Mouse (Mus musculus): ENCODE results near the gene Socs3. TPM values are rescaled to one million over a fixed set of nuclear protein-coding genes. Genes with fewer than 3 reads are reported as not detected.

Gene Socs3
- total and polyA plus RNA-seq, 2 experiments from 2014 or later, result 6.5 to 11.0 TPM

GRCm38 (mm10) chr11:117995255-117995654, 25.4 kb upstream of the Socs3 start:
- DNase-seq (no peak), ATAC-seq (no peak)
- TF ChIP-seq CTCF (IDR thresholded peaks at IDR 0.05; ENCODE audit: low read depth), result no peak
- H3K4me1 ChIP-seq (ENCODE audit: insufficient read depth), result peaks cover 5% of the 10 kb centered on the region; the same call in 1 of the 2 replicates
- no peak overlapping the region for H3K9ac ChIP-seq
- H3K36me3 ChIP-seq (ENCODE audit: insufficient read depth), result peaks cover 5% of the 10 kb centered on the region; the same call in 1 of the 2 replicates
- 52% methylated on average over 2 of the region's 2 CpGs for WGBS
- no peak overlapping the region for H3K4me2 ChIP-seq (ENCODE audit: low read depth)
- H3K27ac ChIP-seq (ENCODE audit: low read depth, low read length), result no peak overlapping the region
- H3K4me3 ChIP-seq (ENCODE audit: low read depth, low read length), result no peak overlapping the region
- no peaks in the 10 kb centered on the region for H3K9me3 ChIP-seq (ENCODE audit: low read length)
- H3K27me3 ChIP-seq (ENCODE audit: insufficient read depth, low read length), result no peaks in the 10 kb centered on the region

DNA sequence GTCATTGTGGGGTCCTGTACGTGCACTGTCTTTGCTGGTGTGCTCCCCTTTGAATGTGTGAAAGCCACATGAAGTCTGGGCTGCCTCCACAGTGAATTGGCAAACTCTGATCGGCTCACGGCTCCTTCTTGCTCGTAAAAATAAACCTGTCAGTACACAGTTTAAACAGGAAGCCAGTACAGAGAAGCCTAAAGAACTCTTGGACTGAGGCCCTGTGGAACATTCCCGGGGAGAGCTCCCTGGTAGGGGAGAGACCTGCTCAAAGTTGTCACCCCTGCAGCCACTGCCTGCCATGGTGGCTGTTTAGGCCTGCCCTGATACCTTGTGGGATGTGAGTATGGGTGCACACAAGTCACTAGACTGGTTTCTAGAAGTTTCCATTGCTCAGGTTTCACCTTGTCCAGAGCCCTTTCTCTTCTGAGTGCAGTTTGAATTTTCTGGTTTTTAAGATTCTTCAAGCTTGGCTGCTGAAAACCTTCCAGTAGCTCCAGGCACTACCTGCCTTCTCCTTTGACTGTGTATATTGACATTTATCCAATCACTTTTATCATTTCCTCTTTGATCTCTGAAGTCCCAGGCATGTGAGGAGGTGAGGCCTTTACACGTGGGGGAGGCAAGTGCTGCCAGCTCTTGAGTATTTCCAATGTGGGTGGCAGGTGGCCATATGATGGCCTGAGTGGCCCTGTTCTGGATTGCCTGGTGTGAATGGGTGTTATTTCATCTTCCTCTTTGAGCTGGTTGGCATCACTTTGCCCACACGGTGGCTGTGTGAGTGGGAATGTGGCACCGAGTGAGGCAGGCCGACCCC, 24.6 kb upstream of the Socs3 start:
- 61% methylated on average over 9 of the region's 9 CpGs for WGBS
- no peak for ATAC-seq
- peak; percentile 11 for DNase-seq

DNA sequence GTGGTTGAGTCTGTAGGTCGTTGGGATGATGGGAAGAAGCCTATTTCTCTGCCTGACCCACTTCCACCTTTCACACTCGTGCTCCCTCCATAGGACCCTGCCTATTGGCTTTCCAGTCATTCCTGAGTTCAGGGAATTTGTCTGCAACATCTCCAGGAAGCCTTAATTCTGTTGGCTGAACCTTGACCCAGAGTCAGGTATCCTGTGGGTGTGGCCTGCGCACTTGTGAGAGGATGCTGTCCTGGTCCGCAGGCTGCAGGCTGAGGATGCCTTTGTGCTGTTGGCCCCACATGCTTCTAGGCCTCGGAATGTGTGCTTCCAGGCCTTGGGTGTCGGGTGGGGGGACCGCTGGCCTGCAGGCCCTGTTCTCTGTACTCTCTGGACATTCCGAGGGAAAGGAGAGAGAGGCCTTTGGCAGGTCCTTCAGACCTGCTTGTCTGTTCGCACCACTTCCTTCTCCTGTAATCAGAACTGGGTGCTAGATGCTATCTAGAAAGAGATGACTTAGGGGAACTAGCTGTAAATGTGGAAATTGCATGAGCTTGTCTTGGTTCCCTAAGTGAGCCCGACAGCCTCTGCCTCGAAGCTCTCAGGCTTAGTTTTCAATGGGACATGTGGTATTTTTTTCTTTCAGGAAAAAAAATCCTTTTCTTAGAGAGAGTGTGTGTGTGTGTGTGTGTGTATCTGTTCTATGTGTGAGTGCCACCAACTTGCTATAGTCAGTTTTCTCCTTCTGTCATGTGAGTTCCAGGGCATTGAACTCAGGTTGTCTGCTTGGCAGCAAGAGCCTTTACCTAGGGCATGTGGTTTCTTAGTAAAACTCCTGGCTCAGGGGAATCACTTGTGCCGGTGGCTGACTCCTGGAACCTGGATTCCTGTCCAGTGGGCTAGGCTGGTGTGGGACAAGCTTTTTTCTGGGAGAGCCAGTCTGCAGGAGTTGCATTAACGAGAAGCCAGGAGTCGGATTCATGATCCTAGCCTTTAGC, 23.6 kb upstream of the Socs3 start:
- H3K27ac ChIP-seq (ENCODE audit: low read depth, low read length), result no peak overlapping the region

More for the DNA sequence above, 24.6 kb upstream of the Socs3 start:
- Histone ChIP-seq H3K27me3 (ENCODE audit: insufficient read depth, low read length) (no peaks in the 10 kb centered on the region), H3K4me3 (ENCODE audit: low read depth, low read length) (no peak overlapping the region), H3K36me3 (ENCODE audit: insufficient read depth) (no peaks in the 10 kb centered on the region), H3K4me1 (ENCODE audit: insufficient read depth) (peaks cover 5% of the 10 kb centered on the region; the same call in 1 of the 2 replicates), H3K4me2 (ENCODE audit: low read depth) (no peak overlapping the region), H3K9me3 (ENCODE audit: low read length) (no peaks in the 10 kb centered on the region), H3K9ac (no peak overlapping the region), H3K27ac (ENCODE audit: low read depth, low read length) (no peak overlapping the region)
- no peak for TF ChIP-seq CTCF (IDR thresholded peaks at IDR 0.05; ENCODE audit: low read depth)

DNA sequence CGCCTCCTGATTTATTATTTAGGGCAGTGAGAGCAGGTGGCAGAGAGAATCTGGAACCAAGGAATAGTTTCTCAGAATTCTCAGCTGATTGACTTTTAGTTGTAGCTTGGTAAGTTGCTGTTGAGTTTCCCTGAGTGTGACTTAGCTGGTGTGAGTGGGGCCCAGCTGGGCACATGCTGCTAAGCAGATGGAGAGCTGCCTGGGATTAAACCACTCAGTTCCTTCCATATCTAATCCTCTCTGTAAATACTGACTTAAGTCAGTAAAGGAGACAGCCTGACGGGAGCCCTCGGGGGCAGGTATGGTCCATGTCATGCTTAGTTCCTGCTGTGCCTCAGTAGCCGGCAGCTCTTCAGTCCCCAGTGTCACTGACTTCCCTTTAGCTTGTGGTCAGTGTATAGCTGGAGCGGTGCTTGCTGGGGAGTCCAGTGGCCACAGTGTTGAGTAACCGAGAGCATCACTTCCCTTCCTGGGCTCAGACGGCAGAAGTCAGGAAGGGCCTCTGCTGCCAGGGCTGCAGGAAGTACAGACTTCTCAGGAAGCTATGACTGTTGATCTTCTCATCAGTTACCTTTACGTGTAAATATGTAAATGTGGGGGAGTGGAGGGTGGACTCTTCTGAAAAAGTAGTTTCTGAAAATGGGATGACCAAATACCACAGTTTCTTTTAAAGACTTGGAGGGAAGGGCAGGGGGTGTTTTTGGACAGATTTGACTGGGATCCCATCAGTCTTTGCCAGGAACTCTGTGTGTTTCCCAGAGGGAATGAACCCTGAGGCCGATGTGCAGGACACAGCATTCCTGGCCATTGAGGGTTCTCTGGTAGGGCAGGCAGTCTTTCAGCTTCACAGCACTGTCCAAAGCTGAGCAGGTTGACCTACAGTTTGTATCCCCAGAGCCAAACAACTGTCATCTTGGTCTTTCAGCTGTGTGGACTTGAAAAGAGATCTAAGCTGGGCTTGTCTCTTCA, 21.9 kb upstream of the Socs3 start:
- H3K27ac ChIP-seq (ENCODE audit: low read depth, low read length), result no peak overlapping the region
- H3K9me3 ChIP-seq (ENCODE audit: low read length), result no peaks in the 10 kb centered on the region
- DNase-seq (no peak), ATAC-seq (no peak)
- H3K27me3 ChIP-seq (ENCODE audit: insufficient read depth, low read length), result no peaks in the 10 kb centered on the region
- no peak for TF ChIP-seq CTCF (IDR thresholded peaks at IDR 0.05; ENCODE audit: low read depth)
- no peak overlapping the region for H3K9ac ChIP-seq
- H3K4me3 ChIP-seq (ENCODE audit: low read depth, low read length), result no peak overlapping the region
- no peaks in the 10 kb centered on the region for H3K36me3 ChIP-seq (ENCODE audit: insufficient read depth)
- 71% methylated on average over 9 of the region's 9 CpGs for WGBS
- no peak overlapping the region for H3K4me2 ChIP-seq (ENCODE audit: low read depth)
- peaks cover 18% of the 10 kb centered on the region for H3K4me1 ChIP-seq (ENCODE audit: insufficient read depth)

More for the DNA sequence above, 23.6 kb upstream of the Socs3 start:
- ATAC-seq, result no peak
- Histone ChIP-seq H3K9me3 (ENCODE audit: low read length) (no peaks in the 10 kb centered on the region), H3K36me3 (ENCODE audit: insufficient read depth) (no peaks in the 10 kb centered on the region), H3K4me1 (ENCODE audit: insufficient read depth) (peaks cover 6% of the 10 kb centered on the region), H3K27me3 (ENCODE audit: insufficient read depth, low read length) (no peaks in the 10 kb centered on the region), H3K9ac (no peak overlapping the region), H3K4me2 (ENCODE audit: low read depth) (no peak overlapping the region), H3K4me3 (ENCODE audit: low read depth, low read length) (no peak overlapping the region)
- 78% methylated on average over 14 of the region's 14 CpGs for WGBS
- no peak for DNase-seq
- TF ChIP-seq CTCF (IDR thresholded peaks at IDR 0.05; ENCODE audit: low read depth), result no peak

GRCm38 (mm10) chr11:117989926-117990325, 20.1 kb upstream of the Socs3 start:
- Histone ChIP-seq H3K4me3 (ENCODE audit: low read depth, low read length) (no peak overlapping the region), H3K4me1 (ENCODE audit: insufficient read depth) (peaks cover 23% of the 10 kb centered on the region), H3K27ac (ENCODE audit: low read depth, low read length) (no peak overlapping the region), H3K27me3 (ENCODE audit: insufficient read depth, low read length) (no peaks in the 10 kb centered on the region), H3K4me2 (ENCODE audit: low read depth) (no peak overlapping the region), H3K36me3 (ENCODE audit: insufficient read depth) (no peaks in the 10 kb centered on the region), H3K9me3 (ENCODE audit: low read length) (no peaks in the 10 kb centered on the region), H3K9ac (no peak overlapping the region)
- DNase-seq (no peak), ATAC-seq (no peak)
- WGBS, result 54% methylated on average over 10 of the region's 10 CpGs
- 0 out of 2 replicates have a peak, but pooled peaks have one; percentile 11 for TF ChIP-seq CTCF (IDR thresholded peaks at IDR 0.05; ENCODE audit: low read depth)

GRCm38 (mm10) chr11:117989241-117989640, 19.4 kb upstream of the Socs3 start:
- Histone ChIP-seq H3K4me2 (ENCODE audit: low read depth) (no peak overlapping the region), H3K27me3 (ENCODE audit: insufficient read depth, low read length) (no peaks in the 10 kb centered on the region), H3K9ac (no peak overlapping the region), H3K9me3 (ENCODE audit: low read length) (no peaks in the 10 kb centered on the region), H3K4me3 (ENCODE audit: low read depth, low read length) (no peak overlapping the region), H3K27ac (ENCODE audit: low read depth, low read length) (no peak overlapping the region), H3K4me1 (ENCODE audit: insufficient read depth) (peaks cover 23% of the 10 kb centered on the region), H3K36me3 (ENCODE audit: insufficient read depth) (no peaks in the 10 kb centered on the region)
- 91% methylated on average over 4 of the region's 4 CpGs for WGBS
- no peak for TF ChIP-seq CTCF (IDR thresholded peaks at IDR 0.05; ENCODE audit: low read depth)
- ATAC-seq (no peak), DNase-seq (no peak)
